Mouse (Mus musculus) E14TG2a.4 (cell line): Measurements from ENCODE around the gene Minos1.

Source experiments
- CTCF ChIP-seq: conservative IDR thresholded peaks from 2 replicates; pipeline ENCODE4 v1.5.1; 2014; ENCODE audit warnings: low read length
- NANOG ChIP-seq: IDR thresholded peaks from 2 replicates; pipeline ENCODE4 v1.6.1; 2014; ENCODE audit warnings: borderline replicate concordance, low read length, mixed read lengths

- no peak for TF ChIP-seq CTCF
- no peak for TF ChIP-seq NANOG
Observed at GRCm38 (mm10) chr4:139165259-139165658, 34.3 kb upstream of the Minos1 start.
